Mouse (Mus musculus) myocyte (in vitro differentiated cells): Measurements from ENCODE around the gene Map4k5. TPM values are rescaled to one million over a fixed set of nuclear protein-coding genes. Genes with fewer than 3 reads are reported as not detected.

Experiments
- H3K27me3 ChIP-seq: one replicate; pipeline ENCODE4 v1.6.1; 2011; ENCODE audit not compliant: control insufficient read depth, insufficient read depth, insufficient read length
- H3K36me3 ChIP-seq: one replicate; pipeline ENCODE4 v1.6.1; 2011; ENCODE audit not compliant: control insufficient read depth, insufficient read depth
- H3K4me2 ChIP-seq: one replicate; pipeline ENCODE4 v1.6.1; 2011; ENCODE audit warnings: low read depth, control low read depth
- H3K4me3 ChIP-seq: one replicate; pipeline ENCODE4 v1.5.1; 2011; ENCODE audit warnings: mild to moderate bottlenecking, control low read depth, moderate library complexity
- H3K79me2 ChIP-seq: one replicate; pipeline ENCODE4 v1.6.1; 2011; ENCODE audit not compliant: control insufficient read depth, insufficient read depth
- H3ac ChIP-seq: one replicate; pipeline ENCODE4 v1.6.1; 2011; ENCODE audit not compliant: control insufficient read depth, insufficient read length
- CEBPB ChIP-seq: IDR thresholded peaks from 2 replicates; pipeline ENCODE4 v1.6.1; 2011; ENCODE audit warnings: mild to moderate bottlenecking, moderate library complexity; ENCODE audit not compliant: poor library complexity, insufficient read depth, severe bottlenecking
- E2F4 ChIP-seq: IDR thresholded peaks from one replicate; pipeline ENCODE4 v1.6.1; 2011; ENCODE audit warnings: mild to moderate bottlenecking, control low read depth, moderate library complexity; ENCODE audit not compliant: insufficient read depth
- MAX ChIP-seq: IDR thresholded peaks from one replicate; pipeline ENCODE4 v1.6.1; 2011; ENCODE audit warnings: low read depth, mild to moderate bottlenecking, control low read depth
- MYOD1 ChIP-seq, 3 experiments: IDR thresholded peaks; one replicate each; pipeline ENCODE4 v1.6.1; 2011; ENCODE audit warnings: control low read depth in 2 of 3, low read depth in 2 of 3, mild to moderate bottlenecking in 2 of 3, moderate library complexity in 1 of 3; ENCODE audit not compliant: insufficient read length in 2 of 3, control insufficient read depth in 1 of 3
- MYOG ChIP-seq, 3 experiments: IDR thresholded peaks; one replicate each; pipeline ENCODE4 v1.6.1; 2011; ENCODE audit warnings: control low read depth in 2 of 3, low read depth in 2 of 3, mild to moderate bottlenecking in 2 of 3; ENCODE audit not compliant: insufficient read length in 2 of 3, control insufficient read depth in 1 of 3, insufficient read depth in 1 of 3
- POLR2A ChIP-seq: IDR thresholded peaks from one replicate; pipeline ENCODE4 v1.6.1; 2011; ENCODE audit warnings: low read depth, mild to moderate bottlenecking, control low read depth, moderate library complexity; ENCODE audit not compliant: insufficient read length
- POLR2AphosphoS2 ChIP-seq: IDR thresholded peaks from one replicate; pipeline ENCODE4 v1.6.1; 2011; ENCODE audit warnings: low read depth, control low read depth; ENCODE audit not compliant: insufficient read length
- REST ChIP-seq: IDR thresholded peaks from one replicate; pipeline ENCODE4 v1.6.1; 2011; ENCODE audit warnings: mild to moderate bottlenecking, control low read depth, moderate library complexity; ENCODE audit not compliant: insufficient read depth, insufficient read length
- SRF ChIP-seq: IDR thresholded peaks from one replicate; pipeline ENCODE4 v1.6.1; 2011; ENCODE audit warnings: low read depth; ENCODE audit not compliant: control insufficient read depth, insufficient read length
- TCF12 ChIP-seq: IDR thresholded peaks from one replicate; pipeline ENCODE4 v1.6.1; 2011; ENCODE audit warnings: mild to moderate bottlenecking, control low read depth; ENCODE audit not compliant: poor library complexity, insufficient read depth, severe bottlenecking
- TCF3 ChIP-seq: IDR thresholded peaks from one replicate; pipeline ENCODE4 v1.6.1; 2011; ENCODE audit warnings: low read depth, control low read depth; ENCODE audit not compliant: insufficient read length
- USF1 ChIP-seq: IDR thresholded peaks from one replicate; pipeline ENCODE4 v1.6.1; 2011; ENCODE audit warnings: low read depth, mild to moderate bottlenecking, control low read depth, moderate library complexity
- polyA plus RNA-seq: library from polyadenylated mRNA; unstranded; fragments of >200 nt; fragmentation: generic; extraction: Trizol; gene quantifications from one replicate; pipeline ENCODE4 v1.2.1, GENCODE M21; 2012; ENCODE audit warnings: missing spikeins

Map4k5 gene
- polyA plus RNA-seq, 1 experiment, result 6.1 TPM

DNA sequence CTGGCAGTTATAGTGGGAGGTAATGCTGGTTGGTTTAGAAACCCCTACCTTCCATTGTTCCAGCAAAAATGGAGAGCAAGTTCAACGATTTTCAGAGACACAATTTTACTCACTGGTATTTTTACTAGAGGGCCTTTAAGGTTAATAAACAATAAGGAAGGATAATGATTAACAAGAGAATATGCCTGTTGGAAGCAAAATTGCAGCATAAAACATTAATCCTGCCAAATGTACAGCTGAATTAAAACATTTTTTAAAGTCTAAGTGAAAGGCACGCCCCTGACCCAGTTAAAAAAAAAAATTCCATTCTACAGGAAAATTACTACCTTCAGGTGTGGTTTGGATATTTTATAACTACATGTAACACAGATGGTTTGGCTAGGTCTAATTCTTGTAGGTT lies 115.0 kb downstream of the Map4k5 start:
- Histone ChIP-seq H3K36me3 (no peaks in the 10 kb centered on the region), H3K79me2 (no peaks in the 10 kb centered on the region), H3K27me3 (no peaks in the 10 kb centered on the region), H3K4me3 (no peak overlapping the region), H3ac (no peak overlapping the region), H3K4me2 (no peak overlapping the region)
- TF ChIP-seq MYOD1 (IDR thresholded peaks at IDR 0.05; ENCODE audit: control insufficient read depth in 1 of 3, insufficient read length in 2 of 3, low read depth in 2 of 3), result no peak
- TF ChIP-seq REST, result no peak
- TF ChIP-seq MAX, result no peak
- TF ChIP-seq POLR2AphosphoS2, result no peak
- TF ChIP-seq SRF, result no peak

- no peak overlapping the region for H3K4me3 ChIP-seq
- no peaks in the 10 kb centered on the region for H3K79me2 ChIP-seq
- TF ChIP-seq TCF12 (no peak), POLR2A (no peak)
- H3K36me3 ChIP-seq, result no peaks in the 10 kb centered on the region
- H3K4me2 ChIP-seq, result no peak overlapping the region
- H3ac ChIP-seq, result no peak overlapping the region
- H3K27me3 ChIP-seq, result no peaks in the 10 kb centered on the region
Measured at GRCm38 (mm10) chr12:69777341-69777730, 115.7 kb downstream of the Map4k5 start.

DNA sequence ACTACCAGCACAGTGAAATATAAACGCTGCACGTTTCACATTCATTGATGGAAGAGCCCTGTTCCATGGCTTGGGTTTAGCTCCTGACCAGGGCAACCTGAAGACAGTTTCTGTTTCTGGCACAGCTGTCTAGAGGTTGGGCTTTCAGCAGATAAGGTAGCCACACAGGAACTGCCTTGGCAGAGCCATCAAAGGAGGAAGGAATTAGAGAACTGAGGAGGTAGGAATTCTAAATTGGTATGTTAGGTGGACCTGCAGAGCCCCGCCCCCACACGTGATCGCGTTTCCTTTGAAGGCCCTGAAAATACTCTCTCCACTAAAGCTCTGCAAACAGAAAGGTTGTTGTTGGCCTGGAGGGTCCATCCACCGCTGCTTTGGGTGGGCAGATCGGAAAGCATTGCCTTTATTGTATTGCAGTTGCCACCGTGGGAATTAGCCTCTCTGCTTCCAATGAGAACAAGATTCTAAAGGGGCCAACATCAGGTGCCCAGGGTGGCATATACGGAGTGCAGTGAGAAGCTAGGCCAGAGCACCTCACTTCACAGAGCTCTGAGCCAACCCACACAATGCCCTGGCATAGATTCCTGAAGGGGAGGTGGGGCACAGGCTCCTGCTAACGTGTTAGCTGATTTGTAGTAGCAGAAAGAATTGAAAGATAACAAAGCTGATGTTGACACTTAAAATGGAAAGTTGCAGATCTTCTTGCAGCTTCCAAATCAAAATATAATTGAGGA lies 116.2 kb downstream of the Map4k5 start:
- TF ChIP-seq MYOD1 (IDR thresholded peaks at IDR 0.05; ENCODE audit: control insufficient read depth in 1 of 3, insufficient read length in 2 of 3, low read depth in 2 of 3), result no peak
- TF ChIP-seq MAX, result no peak
- TF ChIP-seq REST, result no peak
- no peak for TF ChIP-seq TCF12
- TF ChIP-seq TCF3, result no peak
- no peak for TF ChIP-seq MYOG (IDR thresholded peaks at IDR 0.05; ENCODE audit: control insufficient read depth in 1 of 3, insufficient read depth in 1 of 3, insufficient read length in 2 of 3, low read depth in 2 of 3)
- TF ChIP-seq POLR2A, result no peak
- TF ChIP-seq CEBPB, result no peak
- TF ChIP-seq POLR2AphosphoS2, result no peak
- TF ChIP-seq E2F4, result no peak
- TF ChIP-seq SRF, result no peak
- no peak for TF ChIP-seq USF1
- Histone ChIP-seq H3K4me3 (no peak overlapping the region), H3K36me3 (no peaks in the 10 kb centered on the region), H3K79me2 (no peaks in the 10 kb centered on the region), H3K27me3 (no peaks in the 10 kb centered on the region), H3ac (no peak overlapping the region), H3K4me2 (no peak overlapping the region)

DNA sequence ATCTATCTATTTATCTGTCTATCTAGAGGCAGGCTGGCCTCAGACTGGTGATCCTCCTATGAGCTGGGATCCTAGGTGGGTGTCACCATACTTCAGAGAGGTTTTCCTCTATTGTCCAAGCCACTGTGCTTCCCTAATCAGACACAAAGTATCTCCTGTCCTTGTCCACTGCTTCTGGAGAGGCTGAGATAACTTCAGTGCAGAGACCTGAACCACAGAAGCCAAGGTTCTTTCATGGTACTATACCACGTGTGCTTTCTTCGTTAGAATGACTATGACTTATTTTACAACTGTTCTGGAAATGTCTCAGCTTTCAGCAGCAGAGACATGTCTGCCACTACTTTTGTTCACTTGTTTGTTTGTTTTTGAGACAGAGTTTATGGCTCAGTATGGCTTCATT lies 124.2 kb downstream of the Map4k5 start:
- Histone ChIP-seq H3K36me3 (no peaks in the 10 kb centered on the region), H3K27me3 (no peaks in the 10 kb centered on the region), H3ac (no peak overlapping the region), H3K79me2 (no peaks in the 10 kb centered on the region), H3K4me2 (no peak overlapping the region), H3K4me3 (no peak overlapping the region)
- no peak for TF ChIP-seq E2F4
- no peak for TF ChIP-seq POLR2A
- no peak for TF ChIP-seq POLR2AphosphoS2
- no peak for TF ChIP-seq MYOG (IDR thresholded peaks at IDR 0.05; ENCODE audit: control insufficient read depth in 1 of 3, insufficient read depth in 1 of 3, insufficient read length in 2 of 3, low read depth in 2 of 3)
- no peak for TF ChIP-seq MYOD1 (IDR thresholded peaks at IDR 0.05; ENCODE audit: control insufficient read depth in 1 of 3, insufficient read length in 2 of 3, low read depth in 2 of 3)
- TF ChIP-seq SRF, result no peak
- no peak for TF ChIP-seq MAX
- TF ChIP-seq TCF12, result no peak
- no peak for TF ChIP-seq CEBPB
- no peak for TF ChIP-seq USF1
- TF ChIP-seq TCF3, result no peak
- no peak for TF ChIP-seq REST

DNA sequence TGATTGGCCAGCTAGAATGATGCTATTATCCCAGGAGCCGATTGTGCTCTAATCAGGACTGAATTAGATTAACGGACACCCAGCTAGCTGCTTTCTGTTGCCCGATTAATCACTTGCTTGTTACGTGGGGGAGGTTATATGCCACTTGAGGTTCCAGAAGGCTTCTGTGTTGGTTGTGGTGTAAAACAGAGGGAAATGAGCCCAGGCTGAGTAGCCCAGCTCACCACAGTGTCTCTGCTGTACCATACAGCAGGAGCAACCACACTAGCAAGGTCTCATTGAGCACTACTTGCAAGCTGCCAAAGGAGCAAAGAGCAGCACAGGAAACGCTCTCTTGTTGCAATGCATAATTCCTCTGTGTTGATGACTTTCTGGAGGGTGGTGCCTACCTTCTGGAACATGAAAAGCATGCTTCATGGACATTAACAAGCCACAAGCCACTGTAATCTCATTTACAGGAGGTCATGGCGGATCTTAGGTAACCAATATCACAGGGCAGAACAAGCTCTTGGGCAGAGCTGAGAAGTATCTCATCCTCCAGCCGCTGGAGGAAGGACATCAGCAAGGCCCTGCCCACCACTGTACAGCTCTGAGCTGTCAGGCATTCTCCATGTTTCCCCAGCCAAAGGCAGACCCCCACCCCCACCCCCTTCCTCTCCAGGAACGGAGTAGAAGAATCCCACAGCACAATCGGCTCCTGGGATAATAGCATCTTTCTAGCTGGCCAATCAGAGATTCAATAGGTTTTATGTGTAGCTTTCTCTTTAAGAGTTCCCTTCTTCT lies 125.3 kb downstream of the Map4k5 start:
- Histone ChIP-seq H3K27me3 (no peaks in the 10 kb centered on the region), H3K79me2 (no peaks in the 10 kb centered on the region), H3ac (no peak overlapping the region), H3K4me2 (no peak overlapping the region), H3K4me3 (no peak overlapping the region), H3K36me3 (no peaks in the 10 kb centered on the region)
- no peak for TF ChIP-seq TCF12
